Mouse (Mus musculus): ENCODE measurements around the gene Ext2. TPM values are rescaled to one million over a fixed set of nuclear protein-coding genes. Genes with fewer than 3 reads are reported as not detected.

Gene Ext2
- polyA plus RNA-seq, 1 experiment from 2014 or later = 68.2 TPM

DNA sequence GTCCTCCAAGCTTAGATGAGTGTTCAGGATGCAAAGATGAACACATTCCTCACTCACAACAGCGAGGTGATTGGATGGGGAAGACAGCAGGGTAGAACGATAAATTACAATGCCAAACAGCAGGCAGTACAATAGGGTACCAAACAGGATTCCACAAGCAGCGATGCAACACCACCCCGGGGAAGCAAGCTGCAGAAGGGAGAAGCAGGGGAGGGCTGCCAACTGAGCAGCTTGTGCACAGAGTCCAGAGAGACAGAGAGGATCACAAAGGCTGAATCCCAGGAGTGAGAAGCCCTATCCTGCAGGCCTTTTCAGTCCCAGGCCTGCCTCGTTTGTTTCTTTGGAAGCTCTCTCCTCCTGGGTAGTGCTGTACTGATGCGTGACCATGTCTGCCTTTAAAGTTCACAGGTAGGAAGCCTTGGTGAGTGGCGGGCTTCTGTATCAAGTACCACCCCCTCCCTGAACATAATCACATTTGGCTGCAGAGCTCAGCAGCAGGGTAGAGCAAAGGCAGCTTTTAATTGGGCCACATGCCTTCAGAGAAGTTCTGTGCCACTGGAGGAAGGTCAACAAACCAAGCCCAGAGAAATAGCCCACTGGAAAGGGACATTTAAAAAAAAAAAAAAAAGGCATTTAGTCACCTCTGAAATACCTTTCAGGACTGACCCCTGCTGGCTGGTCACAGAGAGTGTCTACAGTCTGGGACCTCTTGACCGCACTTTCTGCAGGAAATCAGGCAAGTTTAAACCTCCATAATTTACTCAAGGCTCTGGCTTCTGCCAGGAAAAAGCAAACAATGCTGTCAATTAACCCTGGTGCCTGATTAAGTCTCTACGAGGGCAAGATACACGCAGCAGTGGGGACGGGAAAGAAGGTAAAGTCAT, 77.8 kb downstream of the Ext2 start:
- Histone ChIP-seq H3K9ac (ENCODE audit: low read length) (no peak overlapping the region), H3K27ac (ENCODE audit: low read depth, low read length) (no peak overlapping the region)
- ATAC-seq (ENCODE audit: low FRiP score) = no peak

DNA sequence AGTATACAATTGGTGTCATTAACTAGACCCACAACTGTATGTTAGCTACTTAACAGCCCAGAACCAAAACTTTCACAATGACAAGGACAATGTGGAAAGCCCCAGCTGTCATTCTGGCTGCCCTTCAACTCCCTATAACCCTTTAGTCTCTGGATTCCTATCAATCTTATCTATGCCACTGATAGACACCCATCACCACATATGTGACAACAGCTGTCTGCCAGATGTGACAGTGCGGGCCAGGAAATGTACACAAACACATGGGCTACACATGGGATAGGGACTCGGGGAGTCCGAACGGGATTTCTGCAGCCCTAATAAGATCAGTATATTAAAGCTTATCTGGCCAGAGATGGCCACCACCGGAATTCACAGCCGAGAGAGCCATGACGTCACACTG, 80.7 kb downstream of the Ext2 start:
- Histone ChIP-seq H3K27ac (ENCODE audit: low read depth, low read length) (no peak overlapping the region), H3K9me3 (ENCODE audit: control insufficient read depth, low read length) (no peaks in the 10 kb centered on the region), H3K36me3 (ENCODE audit: control insufficient read depth, insufficient read depth, low read length) (no peaks in the 10 kb centered on the region), H3K4me3 (ENCODE audit: low read depth, low read length) (no peak overlapping the region), H3K27me3 (ENCODE audit: control insufficient read depth, insufficient read depth, low read length) (no peaks in the 10 kb centered on the region), H3K4me2 (no peak overlapping the region), H3K4me1 (ENCODE audit: control insufficient read depth, insufficient read depth, low read length) (peaks cover 10% of the 10 kb centered on the region), H3K9ac (ENCODE audit: low read length) (no peak overlapping the region)
- ATAC-seq (ENCODE audit: low FRiP score) (no peak), DNase-seq (ENCODE audit: low spot score, missing footprints) (no peak)
- 83% methylated on average over 7 of the region's 7 CpGs for WGBS

More for the DNA sequence above, 77.8 kb downstream of the Ext2 start:
- Histone ChIP-seq H3K36me3 (ENCODE audit: control insufficient read depth, insufficient read depth, low read length) (no peaks in the 10 kb centered on the region), H3K4me1 (ENCODE audit: control insufficient read depth, insufficient read depth, low read length) (peaks cover 10% of the 10 kb centered on the region), H3K9me3 (ENCODE audit: control insufficient read depth, low read length) (no peaks in the 10 kb centered on the region), H3K4me2 (no peak overlapping the region), H3K4me3 (ENCODE audit: low read depth, low read length) (no peak overlapping the region), H3K27me3 (ENCODE audit: control insufficient read depth, insufficient read depth, low read length) (no peaks in the 10 kb centered on the region)
- WGBS = 28% methylated on average over 11 of the region's 11 CpGs
- DNase-seq (ENCODE audit: low spot score, missing footprints) = no peak

DNA sequence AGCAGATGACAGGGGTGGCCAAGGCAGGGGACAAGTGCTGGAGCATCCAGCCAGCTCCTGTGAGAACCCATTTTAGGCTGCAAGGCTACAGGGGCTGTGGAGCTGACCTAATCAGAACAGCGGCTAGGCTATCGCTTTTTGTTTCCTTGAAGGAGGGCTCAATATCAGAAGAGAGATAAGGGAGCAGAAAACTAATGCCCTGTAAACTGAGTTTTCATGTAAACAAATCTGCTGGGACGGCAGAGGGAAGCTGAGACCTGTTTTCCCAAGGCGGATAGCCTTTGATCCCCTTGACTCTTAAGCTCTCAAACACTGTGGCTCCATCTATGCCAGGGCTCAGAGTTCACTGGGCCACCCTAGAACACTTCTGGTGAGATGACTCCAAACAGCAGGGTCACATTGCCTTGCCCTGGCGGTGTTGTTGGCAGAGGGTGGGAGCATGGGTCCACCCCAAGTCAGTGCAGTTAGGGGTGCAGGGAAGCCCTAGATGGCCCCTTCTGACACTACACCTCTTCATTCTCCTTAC, 83.3 kb downstream of the Ext2 start:
- no peak overlapping the region for H3K4me2 ChIP-seq
- H3K9me3 ChIP-seq (ENCODE audit: control insufficient read depth, low read length) = no peaks in the 10 kb centered on the region
- peaks cover 3% of the 10 kb centered on the region for H3K4me1 ChIP-seq (ENCODE audit: control insufficient read depth, insufficient read depth, low read length)
- no peaks in the 10 kb centered on the region for H3K36me3 ChIP-seq (ENCODE audit: control insufficient read depth, insufficient read depth, low read length)
- no peak overlapping the region for H3K27ac ChIP-seq (ENCODE audit: low read depth, low read length)
- no peaks in the 10 kb centered on the region for H3K27me3 ChIP-seq (ENCODE audit: control insufficient read depth, insufficient read depth, low read length)
- no peak for DNase-seq (ENCODE audit: low spot score, missing footprints)
- H3K9ac ChIP-seq (ENCODE audit: low read length) = no peak overlapping the region
- H3K4me3 ChIP-seq (ENCODE audit: low read depth, low read length) = no peak overlapping the region
- no peak for ATAC-seq (ENCODE audit: low FRiP score)
- 71% methylated on average over 5 of the region's 5 CpGs for WGBS

DNA sequence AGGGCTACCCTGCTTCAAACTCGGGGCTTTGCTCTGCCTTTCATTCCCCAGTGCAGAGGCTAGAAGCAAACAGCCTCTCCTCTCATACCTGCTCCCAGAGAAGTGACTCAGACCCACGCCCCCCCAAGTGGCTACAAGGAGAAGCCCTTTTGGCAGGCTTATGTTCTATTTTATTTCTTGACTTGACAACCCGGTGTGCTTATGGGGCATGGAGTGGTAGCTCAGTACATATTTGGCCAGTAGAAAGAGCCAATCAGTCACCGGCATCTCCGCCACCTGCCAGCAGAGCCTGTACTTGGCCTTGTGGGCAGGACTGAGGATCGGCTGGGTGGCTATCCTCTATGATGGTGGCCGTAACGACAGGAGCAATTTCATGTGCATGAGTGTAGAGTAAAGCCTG, 85.2 kb downstream of the Ext2 start:
- Histone ChIP-seq H3K9ac (ENCODE audit: low read length) (no peak overlapping the region), H3K4me1 (ENCODE audit: control insufficient read depth, insufficient read depth, low read length) (peaks cover 3% of the 10 kb centered on the region; the same call in 1 of the 2 replicates), H3K9me3 (ENCODE audit: control insufficient read depth, low read length) (no peaks in the 10 kb centered on the region), H3K4me3 (ENCODE audit: low read depth, low read length) (no peak overlapping the region), H3K27ac (ENCODE audit: low read depth, low read length) (no peak overlapping the region), H3K4me2 (no peak overlapping the region), H3K27me3 (ENCODE audit: control insufficient read depth, insufficient read depth, low read length) (no peaks in the 10 kb centered on the region), H3K36me3 (ENCODE audit: control insufficient read depth, insufficient read depth, low read length) (no peaks in the 10 kb centered on the region)
- ATAC-seq (ENCODE audit: low FRiP score) (no peak), DNase-seq (ENCODE audit: low spot score, missing footprints) (no peak)
- 91% methylated on average over 8 of the region's 8 CpGs for WGBS

DNA sequence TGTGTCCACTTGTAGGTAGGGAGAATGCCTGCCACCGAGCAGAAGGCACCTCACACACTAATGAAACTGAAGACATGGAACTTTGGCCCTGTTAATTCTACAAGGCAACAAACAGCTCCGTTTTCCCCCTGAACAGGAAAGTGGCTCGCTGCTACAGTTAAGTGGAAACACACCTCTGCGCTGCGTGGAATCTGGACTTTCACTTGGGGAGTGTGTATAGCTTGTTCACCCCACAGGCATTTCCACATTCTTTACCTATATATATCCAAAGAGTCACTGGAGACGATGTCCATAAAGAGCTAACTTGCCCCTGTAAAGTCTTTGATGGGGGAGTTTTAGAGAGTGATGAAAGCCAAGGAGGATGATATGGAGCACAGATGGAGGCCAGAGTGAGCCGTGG, 89.7 kb downstream of the Ext2 start:
- H3K4me3 ChIP-seq (ENCODE audit: low read depth, low read length) = no peak overlapping the region
- DNase-seq (ENCODE audit: low spot score, missing footprints) = no peak
- no peak overlapping the region for H3K27ac ChIP-seq (ENCODE audit: low read depth, low read length)
- no peaks in the 10 kb centered on the region for H3K9me3 ChIP-seq (ENCODE audit: control insufficient read depth, low read length)
- H3K4me1 ChIP-seq (ENCODE audit: control insufficient read depth, insufficient read depth, low read length) = no peaks in the 10 kb centered on the region
- H3K36me3 ChIP-seq (ENCODE audit: control insufficient read depth, insufficient read depth, low read length) = no peaks in the 10 kb centered on the region
- no peak overlapping the region for H3K9ac ChIP-seq (ENCODE audit: low read length)
- no peak overlapping the region for H3K4me2 ChIP-seq
- H3K27me3 ChIP-seq (ENCODE audit: control insufficient read depth, insufficient read depth, low read length) = no peaks in the 10 kb centered on the region
- 83% methylated on average over 7 of the region's 7 CpGs for WGBS
- ATAC-seq (ENCODE audit: low FRiP score) = no peak

DNA sequence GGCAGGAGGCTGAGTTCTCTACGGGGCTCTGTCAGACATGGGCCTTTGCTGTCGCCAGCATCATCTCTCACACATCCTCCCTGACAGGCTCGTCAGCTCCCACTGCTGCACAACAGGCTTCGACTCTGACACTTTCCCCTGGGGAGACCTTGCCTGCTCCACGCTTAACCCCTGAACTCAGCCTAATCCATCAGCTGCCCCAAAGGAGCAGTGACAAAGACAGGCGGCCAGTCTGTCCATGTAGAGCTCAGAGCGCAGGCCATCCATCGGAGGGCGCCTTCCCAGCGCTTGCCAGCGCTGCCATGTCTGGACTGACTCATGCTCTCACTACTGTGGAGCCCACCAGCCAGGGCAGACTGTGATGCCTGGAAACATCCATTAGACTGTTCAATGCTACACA, 92.8 kb downstream of the Ext2 start:
- Histone ChIP-seq H3K4me3 (ENCODE audit: low read depth, low read length) (no peak overlapping the region), H3K4me2 (no peak overlapping the region), H3K27me3 (ENCODE audit: control insufficient read depth, insufficient read depth, low read length) (no peaks in the 10 kb centered on the region), H3K9me3 (ENCODE audit: control insufficient read depth, low read length) (peaks cover 4% of the 10 kb centered on the region; the same call in 1 of the 2 replicates), H3K4me1 (ENCODE audit: control insufficient read depth, insufficient read depth, low read length) (no peaks in the 10 kb centered on the region), H3K36me3 (ENCODE audit: control insufficient read depth, insufficient read depth, low read length) (no peaks in the 10 kb centered on the region), H3K27ac (ENCODE audit: low read depth, low read length) (no peak overlapping the region), H3K9ac (ENCODE audit: low read length) (no peak overlapping the region)
- 78% methylated on average over 11 of the region's 11 CpGs for WGBS
- DNase-seq (ENCODE audit: low spot score, missing footprints) (no peak), ATAC-seq (ENCODE audit: low FRiP score) (no peak)

DNA sequence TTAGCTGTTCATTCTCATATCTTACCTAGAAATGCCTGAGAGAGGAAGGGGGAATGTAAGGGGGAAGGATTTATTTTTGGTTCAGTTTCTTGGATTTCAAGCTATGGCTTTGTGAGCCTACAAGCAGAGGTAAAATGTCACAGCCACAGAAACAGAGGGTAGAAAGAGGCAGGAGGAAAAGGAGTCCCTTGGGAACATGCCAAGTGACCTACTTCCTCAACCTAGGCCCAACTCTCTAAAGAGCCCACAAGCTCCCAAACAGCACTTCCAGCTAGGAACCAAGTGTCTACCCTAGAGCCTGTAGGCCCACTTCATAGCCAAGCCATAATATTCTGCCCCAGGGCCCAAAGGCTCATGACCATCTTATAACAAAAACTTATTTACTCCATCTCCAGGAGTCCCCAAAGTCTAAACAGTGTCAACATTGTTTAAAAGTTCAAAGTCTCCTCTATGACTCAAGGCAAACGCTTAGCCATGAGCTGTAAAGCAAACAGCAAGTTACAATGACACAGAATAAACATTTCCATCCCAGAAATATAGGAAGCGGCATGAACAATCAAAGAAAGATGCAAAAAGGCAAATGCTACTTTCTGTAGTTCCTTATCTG, 99.1 kb downstream of the Ext2 start:
- no peak overlapping the region for H3K4me2 ChIP-seq
- H3K27ac ChIP-seq (ENCODE audit: low read depth, low read length) = no peak overlapping the region
- ATAC-seq (ENCODE audit: low FRiP score) (no peak), DNase-seq (ENCODE audit: low spot score, missing footprints) (no peak)
- H3K27me3 ChIP-seq (ENCODE audit: control insufficient read depth, insufficient read depth, low read length) = no peaks in the 10 kb centered on the region
- H3K4me1 ChIP-seq (ENCODE audit: control insufficient read depth, insufficient read depth, low read length) = no peaks in the 10 kb centered on the region
- no peak overlapping the region for H3K4me3 ChIP-seq (ENCODE audit: low read depth, low read length)
- no peaks in the 10 kb centered on the region for H3K36me3 ChIP-seq (ENCODE audit: control insufficient read depth, insufficient read depth, low read length)
- 92% methylated on average over 2 of the region's 2 CpGs for WGBS
- peaks cover 4% of the 10 kb centered on the region; the same call in 1 of the 2 replicates for H3K9me3 ChIP-seq (ENCODE audit: control insufficient read depth, low read length)
- H3K9ac ChIP-seq (ENCODE audit: low read length) = no peak overlapping the region

DNA sequence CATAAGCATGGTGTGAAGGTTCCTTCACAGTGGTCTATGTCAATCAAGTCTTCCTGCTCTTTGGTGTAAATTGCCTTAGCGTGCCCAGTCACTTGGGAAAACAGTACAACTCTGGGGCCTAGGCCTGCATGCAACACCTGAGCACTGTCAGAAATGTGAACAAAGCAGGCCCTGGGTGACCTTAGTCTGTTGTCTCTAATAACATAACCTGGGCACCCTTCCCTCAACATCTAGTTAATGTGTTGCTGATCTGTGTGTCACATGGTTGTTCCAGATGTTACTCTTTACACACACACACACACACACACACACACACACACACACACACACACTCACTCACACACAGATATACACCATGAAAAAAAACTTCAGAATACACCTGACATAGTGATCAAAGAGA, 101.4 kb downstream of the Ext2 start:
- Histone ChIP-seq H3K27me3 (ENCODE audit: control insufficient read depth, insufficient read depth, low read length) (no peaks in the 10 kb centered on the region), H3K9ac (ENCODE audit: low read length) (no peak overlapping the region), H3K9me3 (ENCODE audit: control insufficient read depth, low read length) (peaks cover 4% of the 10 kb centered on the region; the same call in 1 of the 2 replicates), H3K27ac (ENCODE audit: low read depth, low read length) (no peak overlapping the region), H3K4me2 (no peak overlapping the region), H3K4me3 (ENCODE audit: low read depth, low read length) (no peak overlapping the region), H3K36me3 (ENCODE audit: control insufficient read depth, insufficient read depth, low read length) (no peaks in the 10 kb centered on the region), H3K4me1 (ENCODE audit: control insufficient read depth, insufficient read depth, low read length) (no peaks in the 10 kb centered on the region)
- 96% methylated on average over 1 of the region's 1 CpGs for WGBS
- ATAC-seq (ENCODE audit: low FRiP score) (no peak), DNase-seq (ENCODE audit: low spot score, missing footprints) (no peak)
